Mouse (Mus musculus) skeletal muscle tissue, adult 2 months (tissue): ENCODE measurements around the gene Mansc4.

Experiments
- DNase-seq: peaks from one replicate; pipeline ENCODE4 v3.0.0-alpha.2; 2012; ENCODE audit warnings: low read depth, low spot score

Gene Mansc4

DNA sequence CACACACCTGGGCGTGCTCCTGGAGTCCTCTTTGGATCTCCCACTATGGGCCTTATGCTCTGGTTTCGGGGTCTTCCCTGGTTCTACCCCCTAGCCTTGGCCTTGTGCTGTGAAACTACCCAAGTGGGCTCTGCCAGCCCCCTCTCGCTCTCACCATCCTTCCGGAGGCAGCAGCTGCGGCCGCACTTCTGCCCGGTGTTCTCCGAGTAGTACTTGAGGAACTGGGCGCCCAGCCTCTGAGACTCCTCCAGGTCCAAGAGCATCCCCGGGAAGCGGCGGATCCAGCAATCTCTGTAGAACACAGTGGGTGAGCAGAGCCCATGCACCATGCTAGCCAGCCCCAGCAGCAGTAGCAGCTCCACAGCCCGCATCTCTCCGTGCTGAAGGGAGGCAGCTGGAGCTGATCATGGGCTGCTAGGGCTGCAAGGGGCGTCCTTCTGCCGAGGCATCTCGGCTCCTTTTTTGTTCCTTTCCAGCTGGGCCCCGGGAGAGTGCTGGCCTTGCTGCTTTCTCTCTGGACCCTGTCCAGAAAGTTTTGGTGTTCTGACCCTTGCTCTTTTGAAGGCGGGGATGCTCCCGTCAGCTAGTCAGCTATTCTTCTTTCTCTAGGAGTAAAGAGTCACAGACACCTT lies at the start of gene Mansc4:
Gene Mansc4 (minus strand): TSS at position 439 of the 632 bp plus-strand sequence.
- no peak for DNase-seq

- DNase-seq: no peak
Measured at GRCm38 (mm10) chr6:147127239-147127638, 40.4 kb upstream of the Mansc4 start.

GRCm38 (mm10) chr6:147121320-147121719 lies 34.5 kb upstream of the Mansc4 start:
- DNase-seq: no peak

- DNase-seq: no peak
Measured at GRCm38 (mm10) chr6:147118190-147118589, 31.4 kb upstream of the Mansc4 start.

- no peak for DNase-seq
Measured at GRCm38 (mm10) chr6:147117764-147118163, 30.9 kb upstream of the Mansc4 start.

- peak; percentile 57 for DNase-seq
Measured at GRCm38 (mm10) chr6:147116579-147116978, 29.7 kb upstream of the Mansc4 start.

GRCm38 (mm10) chr6:147109283-147109682 lies 22.5 kb upstream of the Mansc4 start:
- DNase-seq: no peak

GRCm38 (mm10) chr6:147106716-147107115 lies 19.9 kb upstream of the Mansc4 start:
- no peak for DNase-seq

GRCm38 (mm10) chr6:147105529-147105928 lies 18.7 kb upstream of the Mansc4 start:
- no peak for DNase-seq

DNA sequence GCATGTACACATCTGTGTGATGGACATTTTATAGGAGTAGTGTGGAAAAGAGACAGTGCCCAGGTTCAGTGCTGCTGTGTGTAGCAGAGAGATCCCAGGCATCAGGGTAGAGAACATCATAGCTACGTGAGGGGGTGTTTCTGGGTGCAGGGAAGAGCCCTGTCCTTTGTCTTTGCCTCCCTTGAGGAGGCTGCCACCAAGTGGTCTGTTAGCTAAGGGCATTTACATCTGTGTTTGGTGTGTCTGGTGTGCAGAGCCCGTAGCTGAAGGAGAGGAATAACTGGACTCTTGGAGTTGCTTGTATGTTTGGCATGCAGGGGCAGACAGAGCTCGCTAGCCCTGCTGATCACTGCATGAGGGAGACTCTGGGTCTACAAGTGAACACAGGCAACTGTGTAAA lies 15.5 kb upstream of the Mansc4 start:
- DNase-seq: no peak

DNA sequence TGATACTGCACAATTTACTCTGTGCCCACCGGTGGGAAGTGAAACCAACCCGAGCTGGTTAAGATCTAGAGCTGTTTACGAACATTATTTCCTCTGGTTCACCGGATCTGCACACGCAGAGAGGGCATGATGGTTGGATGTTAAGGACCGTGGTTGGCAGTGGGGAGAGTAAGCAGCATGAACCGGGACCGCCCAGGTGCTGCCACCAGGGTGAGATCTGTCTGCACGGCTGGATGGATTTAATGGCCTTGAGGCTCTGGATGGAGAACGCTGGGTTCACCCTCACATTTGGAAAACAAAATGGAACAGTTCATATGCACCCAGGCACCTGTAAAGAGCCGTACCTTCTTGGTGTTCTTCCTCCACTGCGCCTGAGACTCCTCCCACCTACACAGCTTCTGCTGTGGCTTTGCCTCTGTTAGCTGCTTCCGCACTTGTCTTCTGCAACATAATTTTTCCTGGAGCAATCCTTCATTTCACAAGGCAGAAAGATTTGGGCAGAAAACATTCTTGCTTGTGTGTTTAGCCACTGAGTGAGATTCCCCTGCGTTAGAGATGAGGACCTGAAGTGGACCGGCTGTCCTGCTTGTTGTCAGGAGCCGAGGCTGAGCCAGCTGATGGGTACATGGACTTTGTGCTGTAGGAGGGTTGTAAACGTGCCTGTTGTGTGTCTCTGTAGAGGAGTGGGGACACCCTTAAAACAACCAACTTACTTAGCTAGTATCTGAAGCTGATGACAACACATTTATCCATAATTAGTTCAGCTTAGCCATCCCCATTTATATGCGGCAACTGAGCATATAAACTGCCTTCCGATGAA lies 12.8 kb upstream of the Mansc4 start:
- DNase-seq: no peak

DNA sequence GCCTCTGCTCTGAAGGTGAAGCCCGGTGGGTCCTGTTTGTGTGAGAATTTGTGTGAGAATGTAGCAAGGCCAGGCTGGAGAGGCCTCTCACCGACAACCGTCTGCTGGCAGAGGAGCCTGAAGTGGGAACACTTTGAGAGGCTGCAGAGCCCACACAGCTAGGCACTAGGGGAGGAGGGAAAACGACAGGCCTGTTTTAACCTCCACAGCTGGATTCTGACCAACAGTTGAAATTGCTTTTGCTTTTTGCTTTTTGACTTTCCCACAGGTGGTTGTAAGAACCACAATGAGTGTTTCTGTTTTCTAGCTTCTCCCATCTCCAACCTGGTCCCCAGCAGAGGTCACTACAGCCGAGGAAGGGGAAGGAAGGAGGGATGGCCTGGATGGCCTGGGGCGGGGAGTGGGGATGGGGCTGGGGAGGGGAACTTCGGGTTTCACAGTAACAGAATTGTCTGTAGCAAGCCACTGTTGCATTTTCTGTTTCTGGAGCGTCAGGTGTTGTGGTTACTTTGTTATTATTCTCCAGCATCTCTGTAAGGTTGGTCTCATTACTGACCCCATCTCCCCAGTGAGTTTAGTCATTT lies 10.6 kb upstream of the Mansc4 start:
- DNase-seq: no peak

DNA sequence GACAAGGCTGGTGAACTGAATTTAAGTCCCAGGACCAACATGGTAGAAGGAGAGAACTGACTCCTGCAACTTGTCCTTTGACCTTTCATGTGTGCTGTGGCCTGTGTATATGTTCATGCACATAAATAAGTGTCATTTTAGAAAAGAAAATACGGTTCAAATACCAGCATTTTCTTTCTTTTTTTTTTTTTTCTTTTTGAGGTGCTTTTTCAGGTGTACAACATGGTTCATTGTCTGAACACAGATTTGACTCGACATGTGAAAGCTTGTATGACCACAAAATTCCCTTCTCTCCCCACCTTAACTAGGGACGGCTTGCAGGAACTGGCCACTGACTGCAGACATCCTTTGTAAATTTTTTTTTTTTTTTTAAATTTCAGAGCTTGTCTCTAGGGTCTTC lies 10.1 kb upstream of the Mansc4 start:
- no peak for DNase-seq

GRCm38 (mm10) chr6:147096109-147096508 lies 9.3 kb upstream of the Mansc4 start:
- DNase-seq: no peak

- no peak for DNase-seq
Measured at GRCm38 (mm10) chr6:147094771-147095170, 7.9 kb upstream of the Mansc4 start.

DNA sequence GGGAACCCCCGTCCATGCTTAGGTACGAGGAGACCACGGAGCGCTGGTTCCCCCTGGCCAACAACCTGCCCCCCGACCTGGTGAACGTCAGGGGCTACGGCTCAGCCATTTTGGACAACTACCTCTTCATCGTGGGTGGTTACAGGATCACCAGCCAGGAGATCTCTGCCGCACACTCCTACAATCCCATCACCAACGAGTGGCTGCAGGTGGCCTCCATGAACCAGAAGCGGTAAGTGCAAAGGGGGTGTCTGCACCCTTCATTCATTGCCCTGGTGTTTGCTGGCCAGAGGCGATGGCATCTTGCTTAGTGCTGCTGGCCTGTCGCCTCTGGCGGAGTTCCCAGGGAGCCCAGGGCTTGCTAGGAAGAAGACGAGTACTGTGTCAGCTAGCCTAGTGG lies 5.3 kb upstream of the Mansc4 start:
- DNase-seq: peak; percentile 30

- peak; percentile 30 for DNase-seq
Measured at GRCm38 (mm10) chr6:147091136-147092120, 4.6 kb upstream of the Mansc4 start, which contains the start of gene Klhl42. Gene Klhl42, plus strand, starts transcription at chr6:147091379.

DNA sequence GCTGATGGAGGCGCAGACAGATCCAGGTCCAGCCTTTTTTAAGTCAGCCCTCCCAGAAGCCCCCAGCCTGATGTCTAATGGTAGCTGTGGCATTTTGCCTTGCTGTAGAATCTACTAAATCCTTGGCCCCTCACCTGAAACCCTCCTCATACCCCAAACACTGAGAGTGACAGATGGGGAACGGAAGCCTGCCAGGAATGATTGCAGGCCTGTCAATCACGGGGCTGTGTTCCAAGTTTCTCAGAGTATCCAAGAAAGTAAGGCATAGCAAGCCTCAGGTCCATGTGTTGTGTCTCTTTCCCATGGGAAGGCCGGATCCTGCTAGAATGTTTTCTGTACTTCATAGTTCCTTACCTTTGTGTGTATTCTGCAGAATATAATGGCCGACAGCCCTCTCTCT lies 3.4 kb upstream of the Mansc4 start:
- no peak for DNase-seq

- no peak for DNase-seq
Measured at GRCm38 (mm10) chr6:147088517-147088916, 1.7 kb upstream of the Mansc4 start.

DNA sequence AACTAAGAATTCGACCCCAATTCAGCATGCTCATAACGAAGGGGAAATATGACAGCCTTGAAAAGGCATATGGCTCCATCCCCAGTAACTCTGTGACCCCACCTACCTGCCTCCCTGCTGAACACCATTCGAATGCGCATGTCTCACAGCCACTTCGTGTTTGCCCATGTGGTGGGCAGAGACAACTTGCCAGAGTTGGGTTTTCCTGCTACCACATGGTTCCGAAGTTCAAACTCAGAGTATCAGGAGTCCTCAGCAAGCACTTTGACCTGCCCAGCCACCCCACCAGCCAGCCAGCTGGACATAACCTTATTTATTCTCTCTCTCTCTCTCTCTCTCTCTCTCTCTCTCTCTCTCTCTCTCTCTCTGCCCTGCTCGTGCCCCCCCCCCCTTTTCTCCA lies 904 bp upstream of the Mansc4 start:
- no peak for DNase-seq

DNA sequence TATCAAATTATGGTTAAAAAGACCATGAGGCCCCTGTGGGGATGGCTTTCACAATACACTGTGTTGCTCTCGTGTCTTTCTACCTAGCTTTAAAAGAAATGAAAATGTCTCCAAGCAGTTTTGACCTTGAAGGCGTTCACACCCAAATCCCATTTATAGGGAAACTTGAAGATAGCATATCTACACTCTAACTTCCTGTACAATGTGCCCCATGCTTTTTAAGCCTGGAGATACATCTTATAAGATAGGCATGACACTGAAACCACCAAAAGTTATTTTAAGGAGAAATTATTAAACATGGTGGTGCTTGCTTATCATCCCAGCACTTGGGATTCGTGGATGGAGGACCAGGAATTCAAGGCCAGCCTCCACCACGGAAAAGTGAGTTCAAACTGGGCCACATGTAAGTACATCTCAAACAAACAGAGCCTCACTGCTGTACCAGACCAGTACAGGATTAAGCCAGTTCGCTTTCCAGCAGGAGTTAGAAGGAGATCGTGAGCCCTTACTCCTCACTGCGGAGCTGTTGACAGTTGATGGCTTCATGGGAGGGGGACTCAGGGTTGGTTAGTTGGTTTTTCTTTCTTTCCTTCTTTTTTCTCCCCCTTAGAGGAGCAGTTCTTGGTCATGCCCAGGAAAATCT lies 1.3 kb downstream of the Mansc4 start:
- DNase-seq: no peak
